Mouse (Mus musculus) effector memory CD4-positive, alpha-beta T cell, adult 7 months (primary cell): ENCODE measurements around the gene Setdb1. TPM values are rescaled to one million over a fixed set of nuclear protein-coding genes. Genes with fewer than 3 reads are reported as not detected.

Experiments used
- polyA plus RNA-seq: library from polyadenylated mRNA; unstranded; fragments of 100-300 nt; shearing (Covaris generic); gene quantifications from one replicate; pipeline ENCODE4 v1.2.1, GENCODE M21; 2017

Setdb1 gene
- polyA plus RNA-seq = 20.6 TPM

GRCm38 (mm10) chr3:95356701-95357449 is at the start of gene Setdb1:
TSS of gene Setdb1 (minus strand) at chr3:95357202.

GRCm38 (mm10) chr3:95402741-95403140 is 45.7 kb upstream of the Setdb1 start, which contains the start of gene 4930558C23Rik:
TSS of gene 4930558C23Rik (minus strand) at chr3:95402841.

GRCm38 (mm10) chr3:95314486-95315093 is 42.4 kb downstream of the Setdb1 start, which contains the start of gene Cers2:
TSS of gene Cers2 (plus strand) at chr3:95314791.

GRCm38 (mm10) chr3:95307100-95307499 is 49.9 kb downstream of the Setdb1 start, which contains the start of gene Anxa9:
TSS of gene Anxa9 (minus strand) at chr3:95307176.

GRCm38 (mm10) chr3:95281216-95282126 is 75.5 kb downstream of the Setdb1 start, which contains the start of the genes Mindy1 and Prune1:
TSS of gene Mindy1 (plus strand) at chr3:95281345.
TSS of gene Prune1 (minus strand) at chr3:95282076.

Other genes starting within 250 kb of the Setdb1 start
- 82.6 TPM for gene Vps72, start 246.2 kb downstream of the Setdb1 start, polyA plus RNA-seq
- 1.4 TPM for gene Tmod4, start 232.7 kb downstream of the Setdb1 start, polyA plus RNA-seq
- gene Scnm1, start 223.2 kb downstream of the Setdb1 start, polyA plus RNA-seq = 58.6 TPM
- 29.5 TPM for gene Lysmd1, start 223.1 kb downstream of the Setdb1 start, polyA plus RNA-seq
- 282 TPM for gene Tnfaip8l2, start 214.8 kb downstream of the Setdb1 start, polyA plus RNA-seq
- gene Sema6c, start 196.7 kb downstream of the Setdb1 start, polyA plus RNA-seq = 1.2 TPM
- gene Gabpb2, start 139.3 kb downstream of the Setdb1 start, polyA plus RNA-seq = 22.4 TPM
- gene Cdc42se1, start 128.5 kb downstream of the Setdb1 start, polyA plus RNA-seq = 307 TPM
- 8.7 TPM for gene Mllt11, start 125.0 kb downstream of the Setdb1 start, polyA plus RNA-seq
- gene Gm128, start 115.6 kb downstream of the Setdb1 start, polyA plus RNA-seq = 0.77 TPM
- gene Bnipl, start 106.0 kb downstream of the Setdb1 start, polyA plus RNA-seq = not detected
- 27.4 TPM for gene Mindy1, start 75.9 kb downstream of the Setdb1 start, polyA plus RNA-seq
- gene Prune1, start 75.1 kb downstream of the Setdb1 start, polyA plus RNA-seq = 8.4 TPM
- gene Anxa9, start 50.0 kb downstream of the Setdb1 start, polyA plus RNA-seq = 2.0 TPM
- gene Cers2, start 42.4 kb downstream of the Setdb1 start, polyA plus RNA-seq = 204 TPM
- not detected for gene 4930558C23Rik, start 45.6 kb upstream of the Setdb1 start, polyA plus RNA-seq
- gene Arnt, start 77.2 kb upstream of the Setdb1 start, polyA plus RNA-seq = 57.2 TPM
- not detected for gene Ctsk, start 142.1 kb upstream of the Setdb1 start, polyA plus RNA-seq
- gene Ctss, start 169.6 kb upstream of the Setdb1 start, polyA plus RNA-seq = 104 TPM
- gene Hormad1, start 202.5 kb upstream of the Setdb1 start, polyA plus RNA-seq = 0.27 TPM
- gene Golph3l, start 231.7 kb upstream of the Setdb1 start, polyA plus RNA-seq = 14.2 TPM